Mouse (Mus musculus) lung, embryonic 16.5 days (tissue): ENCODE data around the gene Dpagt1. TPM values are rescaled to one million over a fixed set of nuclear protein-coding genes. Genes with fewer than 3 reads are reported as not detected.
"Not testable (repeated sequence)": the region's sequence is repeated elsewhere in the genome, so short reads cannot be mapped to it uniquely, and the experiment has no call there.

Experiments used
- ATAC-seq: fragments of 200-750 bp; cut with Nextera tagmentation; 2 replicates; pipeline ENCODE4 v1.8.0; 2017; ENCODE audit warnings: low read depth, mild to moderate bottlenecking, moderate library complexity
- H3K27ac ChIP-seq: fragments of 300-500 bp; sonication (generic); 2 replicates; pipeline ENCODE4 v1.5.1; 2014; ENCODE audit warnings: mild to moderate bottlenecking, control low read depth, low read length
- H3K27me3 ChIP-seq: fragments of 300-500 bp; sonication (generic); 2 replicates; pipeline ENCODE4 v1.6.1; 2014; ENCODE audit warnings: low read depth, low read length, mixed read lengths; ENCODE audit not compliant: control insufficient read depth, insufficient read depth
- H3K36me3 ChIP-seq: fragments of 300-500 bp; sonication (generic); 2 replicates; pipeline ENCODE4 v1.6.1; 2014; ENCODE audit warnings: low read length; ENCODE audit not compliant: control insufficient read depth, insufficient read depth
- H3K4me1 ChIP-seq: fragments of 300-500 bp; sonication (generic); replicated peaks from 2 replicates; pipeline ENCODE4 v1.6.1; 2014; ENCODE audit warnings: low read length, mixed read lengths; ENCODE audit not compliant: control insufficient read depth, insufficient read depth
- H3K4me2 ChIP-seq: fragments of 300-500 bp; sonication (generic); 2 replicates; pipeline ENCODE4 v1.6.1; 2014; ENCODE audit warnings: low read depth, low read length, control low read depth
- H3K4me3 ChIP-seq: fragments of 300-500 bp; sonication (generic); 2 replicates; pipeline ENCODE4 v1.5.1; 2014; ENCODE audit warnings: mild to moderate bottlenecking, low read length, control low read depth
- H3K9ac ChIP-seq: fragments of 300-500 bp; sonication (generic); 2 replicates; pipeline ENCODE4 v1.6.1; 2014; ENCODE audit warnings: low read length, control low read depth
- H3K9me3 ChIP-seq: fragments of 300-500 bp; sonication (generic); 2 replicates; pipeline ENCODE4 v1.6.1; 2016; ENCODE audit warnings: low read length; ENCODE audit not compliant: control insufficient read depth
- WGBS: fragments of 180-500 bp; shearing (Covaris S2); extraction: QIAGEN DNeasy Blood & Tissue Kit; methylation state at CpG from one replicate; pipeline ENCODE4 v1.1.7; 2014; 5-methylcytosine and 5-hydroxymethylcytosine counted together
- polyA plus RNA-seq: library from polyadenylated mRNA; unstranded; fragments of >200 nt; fragmentation: Nextera tagmentation; extraction: Ambion mirVana; gene quantifications from 2 replicates; pipeline ENCODE4 v1.2.1, GENCODE M21; 2015

The Dpagt1 gene
- polyA plus RNA-seq, 1 experiment from 2014 or later: 42.3 TPM

- ATAC-seq: peak; percentile 95
- peaks cover 36% of the 10 kb centered on the region for H3K36me3 ChIP-seq
Observed at GRCm38 (mm10) chr9:44334396-44335330, 8.8 kb downstream of the Dpagt1 start, which contains the start of gene H2afx. H2afx (plus strand) TSS chr9:44334694.

GRCm38 (mm10) chr9:44335331-44336092 lies 9.7 kb downstream of the Dpagt1 start:
- no peak for ATAC-seq
- no peaks in the 10 kb centered on the region for H3K9me3 ChIP-seq
- under 1% methylated on average over 50 of the region's 50 CpGs for WGBS
- no peaks in the 10 kb centered on the region for H3K27me3 ChIP-seq
- H3K36me3 ChIP-seq: peaks cover 33% of the 10 kb centered on the region
- H3K27ac ChIP-seq: peak overlapping the region; percentile 98
- peak overlapping the region; percentile 91 for H3K4me3 ChIP-seq
- peak overlapping the region; percentile 72 for H3K4me2 ChIP-seq
- peak overlapping the region; percentile 98 for H3K9ac ChIP-seq
- H3K4me1 ChIP-seq: peaks cover 15% of the 10 kb centered on the region

More at GRCm38 (mm10) chr9:44334396-44335330, 8.8 kb downstream of the Dpagt1 start, which contains the start of gene H2afx:
- Histone ChIP-seq H3K27me3 (no peaks in the 10 kb centered on the region), H3K27ac (peak within 1 kb of the TSS; percentile 98), H3K9me3 (no peaks in the 10 kb centered on the region), H3K4me3 (peak within 1 kb of the TSS; percentile 91), H3K4me1 (peaks cover 15% of the 10 kb centered on the region), H3K9ac (peak within 1 kb of the TSS; percentile 98), H3K4me2 (peak within 1 kb of the TSS; percentile 72)
- WGBS: under 1% methylated on average over 87 of the region's 91 CpGs

DNA sequence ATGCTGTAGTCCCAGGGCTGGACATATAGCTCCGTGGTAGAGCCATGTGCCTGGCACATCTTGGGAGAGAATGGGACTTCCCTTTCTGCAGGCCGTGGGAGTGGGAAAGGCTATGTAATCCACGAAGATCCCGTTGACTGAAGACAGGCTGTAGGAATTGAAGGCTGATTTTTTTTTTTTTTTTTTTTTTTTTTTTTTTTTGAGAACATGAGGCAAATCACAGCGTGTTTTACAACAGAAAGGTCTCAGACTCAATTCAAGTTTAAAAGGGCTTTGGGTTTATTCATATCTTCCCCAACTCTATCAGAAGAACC lies 10.2 kb downstream of the Dpagt1 start:
- Histone ChIP-seq H3K4me1 (peaks cover 15% of the 10 kb centered on the region), H3K4me2 (peak overlapping the region; percentile 72), H3K27me3 (no peaks in the 10 kb centered on the region), H3K36me3 (peaks cover 30% of the 10 kb centered on the region), H3K9me3 (no peaks in the 10 kb centered on the region), H3K4me3 (peak overlapping the region; percentile 91), H3K27ac (peak overlapping the region; percentile 98), H3K9ac (peak overlapping the region; percentile 98)
- 4% methylated on average over 5 of the region's 5 CpGs for WGBS
- ATAC-seq: no peak

GRCm38 (mm10) chr9:44336513-44336912 lies 10.7 kb downstream of the Dpagt1 start:
- 31% methylated on average over 4 of the region's 4 CpGs for WGBS
- ATAC-seq: not testable (repeated sequence)
- peaks cover 29% of the 10 kb centered on the region for H3K36me3 ChIP-seq

DNA sequence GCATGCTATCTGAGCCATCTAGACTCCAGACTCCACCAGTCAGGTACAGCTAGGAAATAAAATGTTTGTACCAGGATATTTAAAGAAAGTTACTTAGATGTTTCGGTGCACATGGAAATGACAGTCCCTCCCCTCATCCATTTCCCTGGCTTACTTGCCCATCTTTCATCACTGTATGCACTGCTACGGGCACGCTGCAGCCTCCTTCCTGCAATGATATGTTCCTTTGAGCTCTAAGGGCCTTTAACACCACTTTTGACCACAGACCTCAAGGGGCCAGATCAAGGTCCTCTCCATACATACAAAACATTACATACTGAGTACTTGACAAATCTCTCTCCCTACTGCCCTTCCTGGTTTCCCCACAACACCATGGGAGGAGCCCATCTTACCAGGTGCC lies 11.1 kb downstream of the Dpagt1 start:
- Histone ChIP-seq H3K9ac (peak overlapping the region; percentile 59), H3K4me2 (peak overlapping the region; percentile 72), H3K36me3 (peaks cover 27% of the 10 kb centered on the region), H3K4me1 (peaks cover 15% of the 10 kb centered on the region), H3K27ac (no peak overlapping the region), H3K9me3 (no peaks in the 10 kb centered on the region), H3K27me3 (no peaks in the 10 kb centered on the region), H3K4me3 (peak overlapping the region; percentile 91)
- WGBS: 43% methylated on average over 3 of the region's 3 CpGs
- no peak for ATAC-seq

More at GRCm38 (mm10) chr9:44336513-44336912, 10.7 kb downstream of the Dpagt1 start:
- Histone ChIP-seq H3K4me2 (peak overlapping the region; percentile 72), H3K4me3 (peak overlapping the region; percentile 91), H3K9ac (peak overlapping the region; percentile 59), H3K4me1 (peaks cover 15% of the 10 kb centered on the region)
- H3K9me3 ChIP-seq, H3K27me3 ChIP-seq, H3K27ac ChIP-seq: not testable (repeated sequence)

DNA sequence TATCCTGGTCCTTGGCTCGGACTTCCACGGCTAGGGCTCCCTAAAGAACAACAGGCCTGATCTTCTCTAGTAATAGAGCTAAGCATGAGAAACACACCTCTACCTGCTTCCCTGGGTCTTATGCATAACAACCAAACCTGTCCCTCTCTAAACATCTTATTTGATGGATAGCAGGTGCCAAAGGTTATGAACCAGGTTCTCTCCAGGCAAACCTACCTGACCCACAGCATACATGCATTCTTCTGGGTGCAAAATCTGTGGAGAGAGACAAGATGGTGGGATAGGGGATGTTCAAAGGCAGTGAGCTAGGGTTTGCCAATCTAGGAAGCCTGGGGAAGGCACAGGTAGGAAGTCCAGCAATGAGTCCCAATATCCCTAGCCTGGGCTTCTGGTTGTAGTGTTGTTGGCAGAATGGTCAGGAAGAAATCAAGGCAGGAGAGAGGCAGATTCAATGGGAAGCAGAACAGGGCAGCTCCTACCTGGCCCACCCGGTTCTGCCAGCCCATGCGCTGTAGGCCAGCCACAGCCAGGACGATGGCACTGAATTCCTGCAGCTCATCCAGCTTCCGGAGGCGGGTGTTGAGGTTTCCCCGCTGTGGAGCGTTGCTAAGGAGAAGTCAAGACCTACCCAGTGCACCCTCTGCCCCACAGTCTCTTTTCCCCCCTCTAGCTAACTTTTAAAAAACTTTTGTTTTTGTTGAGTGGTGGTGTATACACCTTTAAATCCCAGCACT lies 11.8 kb downstream of the Dpagt1 start:
- no peaks in the 10 kb centered on the region for H3K27me3 ChIP-seq
- H3K4me2 ChIP-seq: peak overlapping the region; percentile 72
- H3K27ac ChIP-seq: no peak overlapping the region
- peak overlapping the region; percentile 59; the same call in 1 of the 2 replicates for H3K9ac ChIP-seq
- H3K4me3 ChIP-seq: peak overlapping the region; percentile 91
- peaks cover 24% of the 10 kb centered on the region for H3K36me3 ChIP-seq
- peaks cover 19% of the 10 kb centered on the region for H3K4me1 ChIP-seq
- ATAC-seq: no peak
- 53% methylated on average over 9 of the region's 9 CpGs for WGBS
- H3K9me3 ChIP-seq: no peaks in the 10 kb centered on the region

- no peaks in the 10 kb centered on the region for H3K9me3 ChIP-seq
- H3K4me1 ChIP-seq: peaks cover 27% of the 10 kb centered on the region
- no peak overlapping the region for H3K9ac ChIP-seq
- peaks cover 14% of the 10 kb centered on the region for H3K36me3 ChIP-seq
- no peak for ATAC-seq
- WGBS: 72% methylated on average over 5 of the region's 5 CpGs
- no peaks in the 10 kb centered on the region for H3K27me3 ChIP-seq
- H3K4me2 ChIP-seq: no peak overlapping the region
- H3K4me3 ChIP-seq: no peak overlapping the region
- no peak overlapping the region for H3K27ac ChIP-seq
Observed at GRCm38 (mm10) chr9:44338574-44338973, 12.8 kb downstream of the Dpagt1 start.

- H3K4me2 ChIP-seq: no peak overlapping the region
- peaks cover 30% of the 10 kb centered on the region for H3K4me1 ChIP-seq
- no peaks in the 10 kb centered on the region for H3K27me3 ChIP-seq
- ATAC-seq: no peak
- no peaks in the 10 kb centered on the region for H3K9me3 ChIP-seq
- peaks cover 12% of the 10 kb centered on the region; the same call in 1 of the 2 replicates for H3K36me3 ChIP-seq
- H3K9ac ChIP-seq: no peak overlapping the region
- H3K27ac ChIP-seq: no peak overlapping the region
- no peak overlapping the region for H3K4me3 ChIP-seq
- 84% methylated on average over 5 of the region's 5 CpGs for WGBS
Observed at GRCm38 (mm10) chr9:44341487-44341886, 15.7 kb downstream of the Dpagt1 start.
